Mouse (Mus musculus) left cerebral cortex, adult 11 months (tissue): Measurements from ENCODE around the gene Hist1h3i.
A peak's percentile ranks its signal among the peaks of the same experiment; 100 is the strongest.
"Not testable (repeated sequence)": the region's sequence is repeated elsewhere in the genome, so short reads cannot be mapped to it uniquely, and the experiment has no call there.

Experiments used
- DNase-seq: peaks from one replicate; pipeline ENCODE4 v3.0.0; 2022; ENCODE audit warnings: low spot score

Hist1h3i gene

GRCm38 (mm10) chr13:21783255-21783617 lies at the start of gene Hist1h3i:
Gene Hist1h3i, minus strand, starts transcription at chr13:21783370.
- peak; percentile 80 for DNase-seq

GRCm38 (mm10) chr13:21831418-21832394 lies 48.5 kb upstream of the Hist1h3i start, which contains the start of gene Hist1h4n:
Gene Hist1h4n, minus strand, starts transcription at chr13:21832196.
- DNase-seq: not testable (repeated sequence)

GRCm38 (mm10) chr13:21830344-21830743 lies 47.2 kb upstream of the Hist1h3i start:
- no peak for DNase-seq

GRCm38 (mm10) chr13:21828511-21828910 lies 45.3 kb upstream of the Hist1h3i start:
- no peak for DNase-seq

- not testable (repeated sequence) for DNase-seq
Observed at GRCm38 (mm10) chr13:21820082-21820890, 37.1 kb upstream of the Hist1h3i start.

GRCm38 (mm10) chr13:21812092-21812491 lies 28.9 kb upstream of the Hist1h3i start:
- DNase-seq: not testable (repeated sequence)

GRCm38 (mm10) chr13:21811539-21811938 lies 28.4 kb upstream of the Hist1h3i start, which contains the start of gene Hist1h4m:
Gene Hist1h4m, plus strand, starts transcription at chr13:21811746.
- not testable (repeated sequence) for DNase-seq

GRCm38 (mm10) chr13:21811074-21811473 lies 27.9 kb upstream of the Hist1h3i start:
- not testable (repeated sequence) for DNase-seq

GRCm38 (mm10) chr13:21810073-21810472 lies 26.9 kb upstream of the Hist1h3i start, which contains the start of the genes Hist1h2bq and Hist1h2ao:
Gene Hist1h2bq, minus strand, starts transcription at chr13:21810197.
Gene Hist1h2ao, plus strand, starts transcription at chr13:21810465.
- DNase-seq: not testable (repeated sequence)

GRCm38 (mm10) chr13:21803058-21803457 lies 19.9 kb upstream of the Hist1h3i start:
- DNase-seq: not testable (repeated sequence)

- not testable (repeated sequence) for DNase-seq
Observed at GRCm38 (mm10) chr13:21797163-21797562, 14.0 kb upstream of the Hist1h3i start.

GRCm38 (mm10) chr13:21795584-21795983 lies 12.4 kb upstream of the Hist1h3i start:
- no peak for DNase-seq

- no peak for DNase-seq
Observed at GRCm38 (mm10) chr13:21790601-21791283, 7.6 kb upstream of the Hist1h3i start.

- no peak for DNase-seq
Observed at GRCm38 (mm10) chr13:21789925-21790324, 6.8 kb upstream of the Hist1h3i start.

- no peak for DNase-seq
Observed at GRCm38 (mm10) chr13:21787760-21788593, 4.8 kb upstream of the Hist1h3i start.

- DNase-seq: peak; percentile 92
Observed at GRCm38 (mm10) chr13:21786899-21787629, 3.9 kb upstream of the Hist1h3i start, which contains the start of the genes Hist1h2an and Hist1h2bp. Gene Hist1h2an, minus strand, starts transcription at chr13:21787218. Gene Hist1h2bp, plus strand, starts transcription at chr13:21787461.

GRCm38 (mm10) chr13:21786189-21786898 lies 3.2 kb upstream of the Hist1h3i start:
- DNase-seq: no peak

- no peak for DNase-seq
Observed at GRCm38 (mm10) chr13:21784311-21784710, 1.1 kb upstream of the Hist1h3i start.

- DNase-seq: no peak
Observed at GRCm38 (mm10) chr13:21783734-21784161, 578 bp upstream of the Hist1h3i start.
